8 mouse cellular contexts compared by ENCODE assay signal in genomic region chr12:99011161-99011861, GRCm38 (mm10).
DNase-seq lines count a peak whose midpoint lies in the region; ATAC-seq and TF ChIP-seq lines count a peak whose summit lies in the region.

No protein-coding gene starts in this region.

- DNase-seq in adrenal gland, postnatal 14 days: peak; percentile 39
- DNase-seq in neural tube, embryonic 10.5 days (ENCODE audit: extremely low spot score, low spot score): peak; percentile 62
- DNase-seq in thymus, adult 2 months: no peak
- no peak for DNase-seq in ovary, postnatal 36 days (ENCODE audit: low spot score)
- no peak for DNase-seq in thymus, postnatal 4 days

- no peak for TF ChIP-seq CTCF in thymus, adult 2 months (IDR thresholded peaks at IDR 0.05; ENCODE audit: borderline replicate concordance, control insufficient read depth, extremely low read depth, insufficient read depth, low read length, poor library complexity)

- 19% methylated on average over 22 of the region's 22 CpGs for WGBS in intestine, embryonic 15.5 days
- WGBS in intestine, embryonic 16.5 days: 20% methylated on average over 22 of the region's 22 CpGs
- WGBS in forebrain, embryonic 16.5 days: 1% methylated on average over 22 of the region's 22 CpGs
- 70% methylated on average over 22 of the region's 22 CpGs for whole genome bisulfite sequencing in thymus, adult 2 months

- H3K4me1 ChIP-seq in intestine, embryonic 15.5 days (replicated peaks): no peaks in the 10 kb centered on the region
- H3K4me1 ChIP-seq in intestine, embryonic 16.5 days (ENCODE audit: control insufficient read depth, insufficient read depth, low read length): no peaks in the 10 kb centered on the region
- peaks cover 22% of the 10 kb centered on the region for H3K4me1 ChIP-seq in forebrain, embryonic 16.5 days (replicated peaks; ENCODE audit: control insufficient read depth, insufficient read depth, low read length)
- H3K4me1 ChIP-seq in thymus, adult 2 months (replicated peaks; ENCODE audit: control insufficient read depth, insufficient read depth, low read length): no peaks in the 10 kb centered on the region

- TF ChIP-seq POLR2A in thymus, adult 2 months (IDR thresholded peaks at IDR 0.05; ENCODE audit: control insufficient read depth, extremely low read depth, insufficient read depth, low read length, poor library complexity): no peak

- no peak overlapping the region for H3K4me3 ChIP-seq in intestine, embryonic 15.5 days (replicated peaks)
- H3K4me3 ChIP-seq in intestine, embryonic 16.5 days (ENCODE audit: low read length): no peak overlapping the region
- H3K4me3 ChIP-seq in forebrain, embryonic 16.5 days (replicated peaks; ENCODE audit: low read length): peak overlapping the region; percentile 18
- no peak overlapping the region for H3K4me3 ChIP-seq in thymus, adult 2 months (ENCODE audit: control insufficient read depth, insufficient read depth, low read length)

- H3K9me3 ChIP-seq in intestine, embryonic 15.5 days: no peaks in the 10 kb centered on the region
- H3K9me3 ChIP-seq in intestine, embryonic 16.5 days (ENCODE audit: control insufficient read depth, low read length): no peaks in the 10 kb centered on the region
- H3K9me3 ChIP-seq in forebrain, embryonic 16.5 days (ENCODE audit: control insufficient read depth, low read length): no peaks in the 10 kb centered on the region; the same call in 1 of the 2 replicates

- H3K4me2 ChIP-seq in intestine, embryonic 15.5 days (replicated peaks): peak overlapping the region; percentile 33; the same call in 1 of the 2 replicates
- no peak overlapping the region for H3K4me2 ChIP-seq in intestine, embryonic 16.5 days (ENCODE audit: low read depth, low read length)
- peak overlapping the region; percentile 48 for H3K4me2 ChIP-seq in forebrain, embryonic 16.5 days (ENCODE audit: low read length)

- no peak overlapping the region for H3K9ac ChIP-seq in intestine, embryonic 15.5 days
- no peak overlapping the region for H3K9ac ChIP-seq in intestine, embryonic 16.5 days (ENCODE audit: low read depth, low read length)
- peak overlapping the region; percentile 22 for H3K9ac ChIP-seq in forebrain, embryonic 16.5 days (replicated peaks; ENCODE audit: low read depth, low read length)

- no peak for ATAC-seq in intestine, embryonic 15.5 days
- ATAC-seq in intestine, embryonic 16.5 days: no peak
- ATAC-seq in forebrain, embryonic 16.5 days: peak; percentile 93

- H3K36me3 ChIP-seq in intestine, embryonic 15.5 days: no peaks in the 10 kb centered on the region
- H3K36me3 ChIP-seq in intestine, embryonic 16.5 days (ENCODE audit: control insufficient read depth, insufficient read depth, low read length): no peaks in the 10 kb centered on the region
- H3K36me3 ChIP-seq in forebrain, embryonic 16.5 days (ENCODE audit: control insufficient read depth, insufficient read depth): no peaks in the 10 kb centered on the region
- no peaks in the 10 kb centered on the region for H3K36me3 ChIP-seq in thymus, adult 2 months (ENCODE audit: control insufficient read depth, insufficient read depth, low read length)

- no peaks in the 10 kb centered on the region for H3K27me3 ChIP-seq in intestine, embryonic 15.5 days (replicated peaks)
- H3K27me3 ChIP-seq in intestine, embryonic 16.5 days (replicated peaks; ENCODE audit: control insufficient read depth, insufficient read depth, low read length): no peaks in the 10 kb centered on the region
- no peaks in the 10 kb centered on the region for H3K27me3 ChIP-seq in forebrain, embryonic 16.5 days (replicated peaks; ENCODE audit: control insufficient read depth, insufficient read depth, low read length)
- H3K27me3 ChIP-seq in thymus, adult 2 months (ENCODE audit: control insufficient read depth, insufficient read depth, low read length): no peaks in the 10 kb centered on the region

- no peak overlapping the region for H3K27ac ChIP-seq in intestine, embryonic 15.5 days
- H3K27ac ChIP-seq in intestine, embryonic 16.5 days (ENCODE audit: low read length): no peak overlapping the region
- peak overlapping the region; percentile 71 for H3K27ac ChIP-seq in forebrain, embryonic 16.5 days (ENCODE audit: low read length)
- no peak overlapping the region for H3K27ac ChIP-seq in thymus, adult 2 months (ENCODE audit: control insufficient read depth, insufficient read depth, low read length)

Comparison
In these comparisons a context has a peak if more than half of its experiments do, and no peak if none do; other contexts are left out.
1. DNase-seq: peak in adrenal gland, postnatal 14 days (single experiment) and neural tube, embryonic 10.5 days (single experiment); none in thymus, adult 2 months (single experiment), ovary, postnatal 36 days (single experiment) and thymus, postnatal 4 days (single experiment).